Mouse (Mus musculus): ENCODE measurements at regions not wholly inside any gene's neighbourhood (a gene's known extent, or its start where the extent isn't known, plus 50 kb on each side); places are given as distances from the start of the nearest gene placed in this dataset.

GRCm38 (mm10) chr9:47133454-47133853, 134.9 kb downstream of the Gm4791 start:
- DNase-seq, result no peak

GRCm38 (mm10) chr9:47133873-47134272, 135.3 kb downstream of the Gm4791 start:
- no peak for DNase-seq

GRCm38 (mm10) chr9:47134479-47134878, 135.9 kb downstream of the Gm4791 start:
- no peak for DNase-seq

GRCm38 (mm10) chr9:47136641-47137040, 138.1 kb downstream of the Gm4791 start:
- no peak for DNase-seq

- DNase-seq, result no peak
Observed at GRCm38 (mm10) chr9:47153471-47153870, 154.9 kb downstream of the Gm4791 start.

GRCm38 (mm10) chr9:47165480-47166131, 167.1 kb downstream of the Gm4791 start:
- no peak for DNase-seq

- DNase-seq, result no peak
Observed at GRCm38 (mm10) chr9:47167681-47168240, 169.2 kb downstream of the Gm4791 start.

- no peak for DNase-seq
Observed at GRCm38 (mm10) chr9:47176044-47176443, 177.5 kb downstream of the Gm4791 start.

- no peak for DNase-seq
Observed at GRCm38 (mm10) chr9:47218101-47218500, 219.6 kb downstream of the Gm4791 start.

- no peak for DNase-seq
Observed at GRCm38 (mm10) chr9:47223536-47223935, 225.0 kb downstream of the Gm4791 start.

- no peak for DNase-seq
Observed at GRCm38 (mm10) chr9:47224249-47224648, 225.7 kb downstream of the Gm4791 start.

- DNase-seq, result no peak
Observed at GRCm38 (mm10) chr9:47226476-47227271, 228.1 kb downstream of the Gm4791 start.

GRCm38 (mm10) chr9:47227298-47227697, 228.8 kb downstream of the Gm4791 start:
- DNase-seq, result no peak

- DNase-seq, result no peak
Observed at GRCm38 (mm10) chr9:47228736-47229135, 230.2 kb downstream of the Gm4791 start.

GRCm38 (mm10) chr9:47229296-47229695, 230.8 kb downstream of the Gm4791 start:
- no peak for DNase-seq

- DNase-seq, result peak; percentile 38 to 64
Observed at GRCm38 (mm10) chr9:47240950-47241349, 242.4 kb downstream of the Gm4791 start.

GRCm38 (mm10) chr9:47242051-47242450, 243.5 kb downstream of the Gm4791 start:
- DNase-seq, result no peak

- DNase-seq, result no peak
Observed at GRCm38 (mm10) chr9:47242526-47242925, 244.0 kb downstream of the Gm4791 start.

GRCm38 (mm10) chr9:47249029-47249428, 250.5 kb downstream of the Gm4791 start:
- DNase-seq, result no peak

GRCm38 (mm10) chr9:47251160-47251559, 252.6 kb downstream of the Gm4791 start:
- no peak for DNase-seq

- no peak for DNase-seq
Observed at GRCm38 (mm10) chr9:47253836-47254657, 255.5 kb downstream of the Gm4791 start.

GRCm38 (mm10) chr9:47265946-47266490, 264.0 kb upstream of the Cadm1 start:
- peak; percentile 68 to 73 for DNase-seq
